Mouse (Mus musculus): ENCODE measurements around the gene C9orf72. TPM values are rescaled to one million over a fixed set of nuclear protein-coding genes. Genes with fewer than 3 reads are reported as not detected.
A peak's percentile ranks its signal among the peaks of the same experiment; 100 is the strongest.

The C9orf72 gene
- polyA plus RNA-seq, 1 experiment, result 10.2 TPM

- H3K27ac ChIP-seq (ENCODE audit: control insufficient read depth, insufficient read depth, low read depth, low read length), result no peak overlapping the region
- H3K27me3 ChIP-seq (ENCODE audit: control insufficient read depth, insufficient read depth, low read length), result no peaks in the 10 kb centered on the region
- H3K4me1 ChIP-seq (ENCODE audit: control insufficient read depth, insufficient read depth, low read length), result peaks cover 4% of the 10 kb centered on the region
- TF ChIP-seq POLR2A (IDR thresholded peaks at IDR 0.05; ENCODE audit: control insufficient read depth, low read depth, low read length), result no peak
- no peak for TF ChIP-seq CTCF (IDR thresholded peaks at IDR 0.05; ENCODE audit: control insufficient read depth, insufficient read depth, insufficient replicate concordance, low read depth, low read length)
- no peaks in the 10 kb centered on the region for H3K36me3 ChIP-seq (ENCODE audit: control insufficient read depth, insufficient read depth, low read length)
- H3K4me3 ChIP-seq (ENCODE audit: control insufficient read depth, low read depth, low read length), result no peak overlapping the region
Observed at GRCm38 (mm10) chr4:35165275-35165674, 60.7 kb downstream of the C9orf72 start.

GRCm38 (mm10) chr4:35157815-35158214 lies 68.2 kb downstream of the C9orf72 start:
- H3K36me3 ChIP-seq (ENCODE audit: control insufficient read depth, insufficient read depth, low read length), result no peaks in the 10 kb centered on the region
- H3K4me3 ChIP-seq (ENCODE audit: control insufficient read depth, low read depth, low read length), result no peak overlapping the region

DNA sequence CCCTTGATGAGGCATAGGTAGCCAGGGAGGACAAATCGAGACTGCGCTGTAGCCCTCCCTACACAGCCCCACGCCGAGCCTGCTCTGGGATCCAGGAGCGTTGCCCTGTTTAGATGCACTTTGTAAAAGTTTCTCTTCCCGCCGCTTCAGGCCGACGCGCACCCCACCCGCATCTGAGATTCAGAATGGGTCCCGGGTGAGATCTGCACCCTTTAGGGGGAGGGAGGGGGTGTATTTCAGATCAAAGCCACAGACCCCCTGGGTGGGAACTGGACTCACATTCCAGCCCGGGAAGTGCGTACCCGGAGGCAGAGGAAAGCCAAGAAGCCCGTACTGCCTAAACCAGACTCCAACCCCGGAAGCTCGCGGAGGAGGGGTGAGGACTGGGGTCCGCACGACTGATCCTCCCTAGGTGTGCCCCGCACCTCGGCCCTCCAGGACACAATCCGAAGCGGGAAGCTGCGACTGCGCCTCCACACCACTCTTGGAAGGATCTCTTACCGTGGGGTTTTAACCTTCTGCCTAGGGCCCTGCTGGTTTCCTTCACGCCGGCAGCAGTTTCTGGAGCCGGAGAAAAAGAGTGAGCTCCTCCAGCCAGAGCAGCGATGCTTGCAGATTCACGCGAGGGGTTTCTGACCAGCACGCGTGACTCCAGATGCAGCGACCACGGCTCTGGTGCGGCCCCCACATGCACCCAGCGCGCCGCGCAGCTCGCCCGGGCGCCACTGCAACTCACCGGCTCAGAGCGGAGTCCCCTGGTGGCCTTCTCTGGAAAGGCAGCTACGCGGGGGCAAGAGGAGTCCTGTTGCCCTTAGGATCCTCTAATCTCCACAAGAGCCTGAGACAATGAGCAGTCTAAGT lies 69.0 kb downstream of the C9orf72 start, which contains the start of gene Mob3b:
TSS of gene Mob3b (minus strand) at position 734 of the 861 bp plus-strand sequence.
- Histone ChIP-seq H3K27me3 (ENCODE audit: control insufficient read depth, insufficient read depth, low read length) (0 out of 2 replicates have a peak, but pooled peaks cover 2% of the 10 kb centered on the region), H3K4me3 (ENCODE audit: control insufficient read depth, low read depth, low read length) (peak within 1 kb of the TSS; percentile 85), H3K27ac (ENCODE audit: control insufficient read depth, insufficient read depth, low read depth, low read length) (peak within 1 kb of the TSS; percentile 13; the same call in 1 of the 2 replicates), H3K4me1 (ENCODE audit: control insufficient read depth, insufficient read depth, low read length) (peaks cover 19% of the 10 kb centered on the region), H3K36me3 (ENCODE audit: control insufficient read depth, insufficient read depth, low read length) (no peaks in the 10 kb centered on the region)
- peak; percentile 57; the same call in 1 of the 2 replicates for TF ChIP-seq CTCF (IDR thresholded peaks at IDR 0.05; ENCODE audit: control insufficient read depth, insufficient read depth, insufficient replicate concordance, low read depth, low read length)
- peak; percentile 4; the same call in 1 of the 2 replicates for TF ChIP-seq POLR2A (IDR thresholded peaks at IDR 0.05; ENCODE audit: control insufficient read depth, low read depth, low read length)

More at GRCm38 (mm10) chr4:35157815-35158214, 68.2 kb downstream of the C9orf72 start:
- peaks cover 19% of the 10 kb centered on the region for H3K4me1 ChIP-seq (ENCODE audit: control insufficient read depth, insufficient read depth, low read length)
- TF ChIP-seq POLR2A (IDR thresholded peaks at IDR 0.05; ENCODE audit: control insufficient read depth, low read depth, low read length) (no peak), CTCF (IDR thresholded peaks at IDR 0.05; ENCODE audit: control insufficient read depth, insufficient read depth, insufficient replicate concordance, low read depth, low read length) (no peak)
- no peak overlapping the region for H3K27ac ChIP-seq (ENCODE audit: control insufficient read depth, insufficient read depth, low read depth, low read length)
- H3K27me3 ChIP-seq (ENCODE audit: control insufficient read depth, insufficient read depth, low read length), result 0 out of 2 replicates have a peak, but pooled peaks cover 2% of the 10 kb centered on the region

DNA sequence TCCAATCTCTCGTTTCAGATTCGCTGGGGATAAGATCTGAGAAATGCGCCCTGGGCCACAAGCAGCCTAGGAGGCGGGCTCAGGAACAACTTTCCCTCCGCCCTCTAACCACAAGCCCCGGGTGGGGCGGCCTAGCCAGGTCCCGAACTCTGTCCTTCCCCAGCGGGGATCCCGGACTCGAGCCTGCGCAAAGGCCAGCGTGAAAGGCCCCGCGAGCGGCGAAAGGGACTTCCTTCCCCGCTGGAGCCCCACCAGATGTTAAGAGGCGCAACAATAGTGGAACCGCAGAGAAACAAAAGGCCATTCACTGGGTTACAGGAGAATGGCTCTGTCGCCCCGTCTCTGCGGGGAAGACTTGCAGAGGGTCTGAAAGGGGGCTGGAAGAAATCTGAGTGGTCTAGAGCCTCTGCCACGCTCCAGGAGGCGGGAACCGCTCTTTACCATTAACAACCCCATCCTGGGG lies 69.8 kb downstream of the C9orf72 start:
- Histone ChIP-seq H3K27me3 (ENCODE audit: control insufficient read depth, insufficient read depth, low read length) (0 out of 2 replicates have a peak, but pooled peaks cover 2% of the 10 kb centered on the region), H3K36me3 (ENCODE audit: control insufficient read depth, insufficient read depth, low read length) (no peaks in the 10 kb centered on the region), H3K27ac (ENCODE audit: control insufficient read depth, insufficient read depth, low read depth, low read length) (0 out of 2 replicates have a peak overlapping the region, but pooled peaks have one; percentile 13), H3K4me1 (ENCODE audit: control insufficient read depth, insufficient read depth, low read length) (peaks cover 19% of the 10 kb centered on the region), H3K4me3 (ENCODE audit: control insufficient read depth, low read depth, low read length) (peak overlapping the region; percentile 85)
- TF ChIP-seq CTCF (IDR thresholded peaks at IDR 0.05; ENCODE audit: control insufficient read depth, insufficient read depth, insufficient replicate concordance, low read depth, low read length), result no peak
- no peak for TF ChIP-seq POLR2A (IDR thresholded peaks at IDR 0.05; ENCODE audit: control insufficient read depth, low read depth, low read length)

- Histone ChIP-seq H3K27ac (ENCODE audit: control insufficient read depth, insufficient read depth, low read depth, low read length) (peak overlapping the region; percentile 25; the same call in 1 of the 2 replicates), H3K4me1 (ENCODE audit: control insufficient read depth, insufficient read depth, low read length) (peaks cover 19% of the 10 kb centered on the region), H3K36me3 (ENCODE audit: control insufficient read depth, insufficient read depth, low read length) (no peaks in the 10 kb centered on the region), H3K4me3 (ENCODE audit: control insufficient read depth, low read depth, low read length) (peak overlapping the region; percentile 85), H3K27me3 (ENCODE audit: control insufficient read depth, insufficient read depth, low read length) (0 out of 2 replicates have a peak, but pooled peaks cover 2% of the 10 kb centered on the region)
- TF ChIP-seq POLR2A (IDR thresholded peaks at IDR 0.05; ENCODE audit: control insufficient read depth, low read depth, low read length) (no peak), CTCF (IDR thresholded peaks at IDR 0.05; ENCODE audit: control insufficient read depth, insufficient read depth, insufficient replicate concordance, low read depth, low read length) (no peak)
Observed at GRCm38 (mm10) chr4:35155132-35155922, 70.6 kb downstream of the C9orf72 start.

DNA sequence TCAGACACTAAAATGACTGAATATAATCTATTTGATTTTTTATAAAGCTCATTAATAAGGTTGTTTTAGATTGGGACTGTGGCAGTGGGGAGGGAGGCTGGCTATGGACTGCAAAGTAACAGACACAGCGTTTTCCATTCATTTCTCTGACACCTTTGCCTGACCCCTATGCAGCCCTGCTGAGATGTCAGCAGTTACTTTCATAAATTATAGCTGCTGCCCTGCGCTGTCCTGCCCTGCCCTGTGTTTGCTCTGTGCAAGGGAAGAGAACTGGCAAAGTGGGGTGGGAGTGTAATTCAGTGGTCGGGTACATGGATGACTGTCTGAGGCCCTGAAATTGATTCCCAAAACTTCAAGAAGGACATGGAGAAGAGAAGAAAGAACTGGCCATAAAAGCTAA lies 71.9 kb downstream of the C9orf72 start:
- H3K36me3 ChIP-seq (ENCODE audit: control insufficient read depth, insufficient read depth, low read length), result no peaks in the 10 kb centered on the region

More for the DNA sequence above, 71.9 kb downstream of the C9orf72 start:
- H3K27me3 ChIP-seq (ENCODE audit: control insufficient read depth, insufficient read depth, low read length), result 0 out of 2 replicates have a peak, but pooled peaks cover 2% of the 10 kb centered on the region
- H3K4me3 ChIP-seq (ENCODE audit: control insufficient read depth, low read depth, low read length), result no peak overlapping the region
- peaks cover 19% of the 10 kb centered on the region for H3K4me1 ChIP-seq (ENCODE audit: control insufficient read depth, insufficient read depth, low read length)
- TF ChIP-seq POLR2A (IDR thresholded peaks at IDR 0.05; ENCODE audit: control insufficient read depth, low read depth, low read length), result no peak
- TF ChIP-seq CTCF (IDR thresholded peaks at IDR 0.05; ENCODE audit: control insufficient read depth, insufficient read depth, insufficient replicate concordance, low read depth, low read length), result no peak
- no peak overlapping the region for H3K27ac ChIP-seq (ENCODE audit: control insufficient read depth, insufficient read depth, low read depth, low read length)

All from testis, adult 2 months (tissue).